In the genomic region with DNA sequence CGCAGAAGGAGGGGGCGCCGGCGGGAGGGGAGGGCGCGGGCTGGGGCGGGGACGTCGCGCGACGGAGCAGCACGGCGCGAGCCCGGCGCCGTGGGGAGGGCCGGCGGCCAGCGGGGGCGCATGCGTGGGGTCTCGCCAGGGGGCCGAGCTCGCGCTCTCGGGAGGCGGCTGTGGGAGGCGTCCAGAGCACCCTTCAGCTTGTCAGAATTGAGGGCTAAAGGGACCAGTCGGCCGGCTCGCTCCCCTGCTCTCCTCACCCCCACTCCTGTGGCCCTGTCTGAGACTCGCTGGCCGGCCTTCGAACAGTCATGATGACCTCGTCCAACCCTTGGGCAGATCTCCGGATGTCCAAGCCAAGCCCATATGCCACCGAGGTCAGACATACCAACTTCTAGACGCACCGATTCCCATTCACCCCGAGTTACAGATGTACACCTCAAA, we compare ENCODE assay signal across 8 mouse cellular contexts. TPM values are rescaled to one million over a fixed set of nuclear protein-coding genes. Genes with fewer than 3 reads are reported as not detected.
DNase-seq lines count a peak whose midpoint lies in the region; ATAC-seq lines count a peak whose summit lies in the region.

No protein-coding gene starts in this region.

- peak overlapping the region; percentile 59 for H3K9ac ChIP-seq in embryonic facial prominence, embryonic 14.5 days (ENCODE audit: low read depth, low read length)
- peak overlapping the region; percentile 62 for H3K9ac ChIP-seq in limb, embryonic 13.5 days

- no peak overlapping the region for H3K27ac ChIP-seq in embryonic facial prominence, embryonic 14.5 days (replicated peaks; ENCODE audit: low read depth, low read length)
- H3K27ac ChIP-seq in hindbrain, embryonic 10.5 days: 0 out of 2 replicates have a peak overlapping the region, but pooled peaks have one; percentile 59
- H3K27ac ChIP-seq in limb, embryonic 13.5 days: no peak overlapping the region

- DNase-seq in layer of hippocampus, adult 11-12 months (ENCODE audit: low spot score): peak; percentile 52
- DNase-seq in layer of hippocampus, adult 9-10 months (ENCODE audit: low spot score): no peak
- DNase-seq in adrenal gland, postnatal 14 days: peak; percentile 55
- peak; percentile 16 for DNase-seq in embryonic facial prominence, embryonic 14.5 days (ENCODE audit: low spot score)
- DNase-seq in hindbrain, embryonic 10.5 days (ENCODE audit: low spot score): no peak
- DNase-seq in right cerebral cortex, postnatal 14 days: peak; percentile 70

- H3K36me3 ChIP-seq in embryonic facial prominence, embryonic 14.5 days (ENCODE audit: control insufficient read depth, insufficient read depth, low read length): 0 out of 2 replicates have a peak, but pooled peaks cover 3% of the 10 kb centered on the region
- H3K36me3 ChIP-seq in hindbrain, embryonic 10.5 days: no peaks in the 10 kb centered on the region
- H3K36me3 ChIP-seq in limb, embryonic 13.5 days: peaks cover 2% of the 10 kb centered on the region; the same call in 1 of the 2 replicates

- H3K4me3 ChIP-seq in embryonic facial prominence, embryonic 14.5 days (ENCODE audit: low read depth, low read length): peak overlapping the region; percentile 52
- H3K4me3 ChIP-seq in hindbrain, embryonic 10.5 days: peak overlapping the region; percentile 51
- peak overlapping the region; percentile 52 for H3K4me3 ChIP-seq in limb, embryonic 13.5 days

- H3K9me3 ChIP-seq in embryonic facial prominence, embryonic 14.5 days (ENCODE audit: control insufficient read depth, low read length): no peaks in the 10 kb centered on the region
- H3K9me3 ChIP-seq in hindbrain, embryonic 10.5 days: no peaks in the 10 kb centered on the region
- H3K9me3 ChIP-seq in limb, embryonic 13.5 days: no peaks in the 10 kb centered on the region

- 7% methylated on average over 13 of the region's 42 CpGs for WGBS in embryonic facial prominence, embryonic 14.5 days
- WGBS in hindbrain, embryonic 10.5 days: 1% methylated on average over 42 of the region's 42 CpGs
- WGBS in limb, embryonic 13.5 days: 2% methylated on average over 23 of the region's 42 CpGs

- H3K4me1 ChIP-seq in embryonic facial prominence, embryonic 14.5 days (ENCODE audit: control insufficient read depth, insufficient read depth, low read length): peaks cover 11% of the 10 kb centered on the region; the same call in 1 of the 2 replicates
- peaks cover 76% of the 10 kb centered on the region for H3K4me1 ChIP-seq in hindbrain, embryonic 10.5 days (replicated peaks)
- peaks cover 23% of the 10 kb centered on the region for H3K4me1 ChIP-seq in limb, embryonic 13.5 days

- no peak; the same call in none of the 2 replicates for ATAC-seq in embryonic facial prominence, embryonic 14.5 days (ENCODE audit: low read depth)
- ATAC-seq in limb, embryonic 13.5 days (ENCODE audit: low FRiP score, low read depth): no peak
- no peak for ATAC-seq in granulocyte monocyte progenitor cell, adult 5-6 weeks (replicated peaks; ENCODE audit: poor library complexity, severe bottlenecking)

- H3K27me3 ChIP-seq in embryonic facial prominence, embryonic 14.5 days (replicated peaks; ENCODE audit: control insufficient read depth, insufficient read depth, low read length): peaks cover 98% of the 10 kb centered on the region
- peaks cover 99% of the 10 kb centered on the region for H3K27me3 ChIP-seq in hindbrain, embryonic 10.5 days (ENCODE audit: insufficient read depth, poor library complexity, severe bottlenecking)
- H3K27me3 ChIP-seq in limb, embryonic 13.5 days: peaks cover 100% of the 10 kb centered on the region

- peak overlapping the region; percentile 78 for H3K4me2 ChIP-seq in embryonic facial prominence, embryonic 14.5 days (ENCODE audit: low read depth, low read length)
- peak overlapping the region; percentile 73 for H3K4me2 ChIP-seq in limb, embryonic 13.5 days (replicated peaks)

RNA-seq across cellular contexts. Expression of a gene that starts 8.9 kb away (rescaled TPM):
- 6.0 and 9.3 TPM in 2 replicates for total RNA-seq in adrenal gland, postnatal 14 days (2021)
- polyA plus RNA-seq in embryonic facial prominence, embryonic 14.5 days (2014; fragmentation: Nextera tagmentation; extraction: Ambion mirVana): 5.8 and 8.6 TPM in 2 replicates
- polyA plus RNA-seq in hindbrain, embryonic 10.5 days (2016; fragmentation: Nextera tagmentation; extraction: Ambion mirVana): 4.5 and 9.7 TPM in 2 replicates
- 4.1 and 4.8 TPM in 2 replicates for polyA plus RNA-seq in limb, embryonic 13.5 days (2015; fragmentation: Nextera tagmentation; extraction: Ambion mirVana)
- not detected in 2 replicates for total RNA-seq in granulocyte monocyte progenitor cell, adult 5-6 weeks (2014; fragmentation: Nextera tagmentation)
- not detected in 2 replicates for total RNA-seq in granulocyte monocyte progenitor cell, adult 5-6 weeks (2017)

RNA-seq across cellular contexts. Expression of a gene that starts 9.9 kb away (rescaled TPM):
- 8.2 and 8.7 TPM in 2 replicates for total RNA-seq in adrenal gland, postnatal 14 days (2021)
- 13.8 and 14.7 TPM in 2 replicates for polyA plus RNA-seq in embryonic facial prominence, embryonic 14.5 days (2014; fragmentation: Nextera tagmentation; extraction: Ambion mirVana)
- polyA plus RNA-seq in hindbrain, embryonic 10.5 days (2016; fragmentation: Nextera tagmentation; extraction: Ambion mirVana): 23.2 and 28.2 TPM in 2 replicates
- 14.7 and 15.5 TPM in 2 replicates for polyA plus RNA-seq in limb, embryonic 13.5 days (2015; fragmentation: Nextera tagmentation; extraction: Ambion mirVana)
- total RNA-seq in granulocyte monocyte progenitor cell, adult 5-6 weeks (2014; fragmentation: Nextera tagmentation): 0.53 TPM in 1 of 2 replicates, not detected in the other
- 2.4 and 3.3 TPM in 2 replicates for total RNA-seq in granulocyte monocyte progenitor cell, adult 5-6 weeks (2017)

RNA-seq across cellular contexts. Expression of a gene that starts 13.9 kb away (rescaled TPM):
- total RNA-seq in adrenal gland, postnatal 14 days (2021): 28.3 and 34.1 TPM in 2 replicates
- polyA plus RNA-seq in embryonic facial prominence, embryonic 14.5 days (2014; fragmentation: Nextera tagmentation; extraction: Ambion mirVana): 10.7 and 11.6 TPM in 2 replicates
- polyA plus RNA-seq in hindbrain, embryonic 10.5 days (2016; fragmentation: Nextera tagmentation; extraction: Ambion mirVana): 5.6 and 6.4 TPM in 2 replicates
- 9.4 and 11.1 TPM in 2 replicates for polyA plus RNA-seq in limb, embryonic 13.5 days (2015; fragmentation: Nextera tagmentation; extraction: Ambion mirVana)
- 3.6 and 4.6 TPM in 2 replicates for total RNA-seq in granulocyte monocyte progenitor cell, adult 5-6 weeks (2014; fragmentation: Nextera tagmentation)
- total RNA-seq in granulocyte monocyte progenitor cell, adult 5-6 weeks (2017): 4.3 and 4.7 TPM in 2 replicates

RNA-seq across cellular contexts. Expression of a gene that starts 20.5 kb away (rescaled TPM):
- total RNA-seq in adrenal gland, postnatal 14 days (2021): 71.8 and 77.5 TPM in 2 replicates
- 174 and 184 TPM in 2 replicates for polyA plus RNA-seq in embryonic facial prominence, embryonic 14.5 days (2014; fragmentation: Nextera tagmentation; extraction: Ambion mirVana)
- 260 and 279 TPM in 2 replicates for polyA plus RNA-seq in hindbrain, embryonic 10.5 days (2016; fragmentation: Nextera tagmentation; extraction: Ambion mirVana)
- 176 and 177 TPM in 2 replicates for polyA plus RNA-seq in limb, embryonic 13.5 days (2015; fragmentation: Nextera tagmentation; extraction: Ambion mirVana)
- 104 and 108 TPM in 2 replicates for total RNA-seq in granulocyte monocyte progenitor cell, adult 5-6 weeks (2014; fragmentation: Nextera tagmentation)
- 158 and 161 TPM in 2 replicates for total RNA-seq in granulocyte monocyte progenitor cell, adult 5-6 weeks (2017)

RNA-seq across cellular contexts. Expression of a gene that starts 22.9 kb away (rescaled TPM):
- total RNA-seq in adrenal gland, postnatal 14 days (2021): 5.1 and 5.4 TPM in 2 replicates
- polyA plus RNA-seq in embryonic facial prominence, embryonic 14.5 days (2014; fragmentation: Nextera tagmentation; extraction: Ambion mirVana): 3.7 and 4.6 TPM in 2 replicates
- 10.0 and 11.9 TPM in 2 replicates for polyA plus RNA-seq in hindbrain, embryonic 10.5 days (2016; fragmentation: Nextera tagmentation; extraction: Ambion mirVana)
- 3.5 and 4.8 TPM in 2 replicates for polyA plus RNA-seq in limb, embryonic 13.5 days (2015; fragmentation: Nextera tagmentation; extraction: Ambion mirVana)
- 71.4 and 82.0 TPM in 2 replicates for total RNA-seq in granulocyte monocyte progenitor cell, adult 5-6 weeks (2014; fragmentation: Nextera tagmentation)
- 15.7 and 18.7 TPM in 2 replicates for total RNA-seq in granulocyte monocyte progenitor cell, adult 5-6 weeks (2017)

Comparison
In these comparisons a context has a peak if more than half of its experiments do, and no peak if none do; other contexts are left out.
1. DNase-seq: peak in layer of hippocampus, adult 11-12 months (single experiment), adrenal gland, postnatal 14 days (single experiment), embryonic facial prominence, embryonic 14.5 days (single experiment) and right cerebral cortex, postnatal 14 days (single experiment); none in layer of hippocampus, adult 9-10 months (single experiment) and hindbrain, embryonic 10.5 days (single experiment).
2. Peak in every context shown above with its lines, with median percentiles within 50 percentile points of each other: H3K4me3 ChIP-seq.